Mouse (Mus musculus) liver, embryonic 14.5 days (tissue): Measurements from ENCODE around the gene Btbd16.

Source experiments
- CTCF ChIP-seq: IDR thresholded peaks from 2 replicates; pipeline ENCODE4 v1.5.1; 2016; ENCODE audit warnings: antibody characterized with exemption, low read depth, control low read depth
- EP300 ChIP-seq: IDR thresholded peaks from 2 replicates; pipeline ENCODE4 v1.6.1; 2016; ENCODE audit warnings: antibody characterized with exemption, low read depth

DNA sequence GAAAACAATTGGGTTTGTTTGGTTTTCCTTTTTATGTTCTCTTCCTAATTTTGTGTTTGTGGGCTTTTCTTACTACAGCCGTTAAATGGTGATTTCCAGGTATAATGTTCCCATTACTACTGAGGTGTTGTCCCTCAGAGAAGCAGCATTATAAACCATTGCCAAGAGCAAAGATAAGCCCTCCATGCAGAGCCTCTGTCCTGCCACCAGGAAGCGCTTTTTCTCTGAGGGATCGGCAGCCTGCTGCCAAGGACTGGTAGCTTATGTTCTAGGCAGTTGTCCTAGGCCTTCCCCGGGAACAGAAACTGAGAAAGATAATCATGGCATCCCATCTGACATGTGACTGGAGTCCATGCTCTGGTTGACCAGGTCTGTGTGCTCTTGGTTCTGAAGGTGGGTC is 24.7 kb upstream of the Btbd16 start:
- TF ChIP-seq CTCF (no peak), EP300 (no peak)
